In genomic region chr3:94610581-94610980, GRCm38 (mm10) we compare ENCODE assay signal across 13 mouse cellular contexts. TPM values are rescaled to one million over a fixed set of nuclear protein-coding genes. Genes with fewer than 3 reads are reported as not detected.
DNase-seq lines count a peak whose midpoint lies in the region; ATAC-seq and TF ChIP-seq lines count a peak whose summit lies in the region.
"Had no signal": no experiment of that assay in that cellular context is flagged by ENCODE, and none has a peak within 500 bp of the region (broad histone marks: within the 10 kb centered on the region; RNA-seq: fewer than 3 reads in every experiment).

No protein-coding gene starts in this region.

- H3K4me2 ChIP-seq in forebrain, embryonic 15.5 days (replicated peaks): no peak overlapping the region
- H3K4me2 ChIP-seq in forebrain, embryonic 13.5 days: no peak overlapping the region
- no peak overlapping the region for H3K4me2 ChIP-seq in limb, embryonic 13.5 days (replicated peaks)
- H3K4me2 ChIP-seq: embryonic facial prominence, embryonic 12.5 days had no signal

- no peak overlapping the region for H3K4me3 ChIP-seq in forebrain, embryonic 15.5 days
- H3K4me3 ChIP-seq in forebrain, embryonic 13.5 days: no peak overlapping the region
- no peak overlapping the region for H3K4me3 ChIP-seq in limb, embryonic 13.5 days
- no peak overlapping the region for H3K4me3 ChIP-seq in limb, embryonic 10.5 days
- no peak overlapping the region for H3K4me3 ChIP-seq in embryonic fibroblast, embryonic 13.5 days (ENCODE audit: insufficient read depth, low read length)
- H3K4me3 ChIP-seq: embryonic facial prominence, embryonic 12.5 days had no signal

- no peak overlapping the region for H3K9ac ChIP-seq in forebrain, embryonic 15.5 days (replicated peaks)
- no peak overlapping the region for H3K9ac ChIP-seq in forebrain, embryonic 13.5 days
- no peak overlapping the region for H3K9ac ChIP-seq in limb, embryonic 13.5 days
- H3K9ac ChIP-seq: embryonic facial prominence, embryonic 12.5 days had no signal

- H3K4me1 ChIP-seq in forebrain, embryonic 15.5 days: peaks cover 15% of the 10 kb centered on the region
- no peaks in the 10 kb centered on the region for H3K4me1 ChIP-seq in forebrain, embryonic 13.5 days
- peaks cover 20% of the 10 kb centered on the region for H3K4me1 ChIP-seq in limb, embryonic 13.5 days
- peaks cover 5% of the 10 kb centered on the region; the same call in 1 of the 2 replicates for H3K4me1 ChIP-seq in limb, embryonic 10.5 days
- peaks cover 3% of the 10 kb centered on the region for H3K4me1 ChIP-seq in embryonic fibroblast, embryonic 13.5 days (ENCODE audit: control insufficient read depth, insufficient read depth, low read length)

- no peak for TF ChIP-seq CTCF in embryonic fibroblast, embryonic 13.5 days (IDR thresholded peaks at IDR 0.05; ENCODE audit: borderline replicate concordance, insufficient read depth, low read length)

- no peaks in the 10 kb centered on the region for H3K27me3 ChIP-seq in forebrain, embryonic 15.5 days
- no peaks in the 10 kb centered on the region for H3K27me3 ChIP-seq in forebrain, embryonic 13.5 days
- no peaks in the 10 kb centered on the region for H3K27me3 ChIP-seq in limb, embryonic 13.5 days
- H3K27me3 ChIP-seq in limb, embryonic 10.5 days (ENCODE audit: low read depth, poor library complexity, severe bottlenecking): no peaks in the 10 kb centered on the region
- H3K27me3 ChIP-seq: embryonic facial prominence, embryonic 12.5 days had no signal

- DNase-seq in limb, embryonic 10.5 days (ENCODE audit: low spot score): no peak
- DNase-seq in c-Kit-positive CD71-positive TER-119-positive erythroid progenitor cells, embryonic 14.5 days (ENCODE audit: low spot score): no peak
- DNase-seq in frontal cortex, postnatal 36 days (ENCODE audit: low spot score in 2 of 2): no peak
- no peak for DNase-seq in layer of hippocampus, postnatal 10 days (ENCODE audit: low spot score in 2 of 2)
- DNase-seq: kidney, adult 8-10 months had no signal

- H3K36me3 ChIP-seq in forebrain, embryonic 15.5 days: no peaks in the 10 kb centered on the region
- no peaks in the 10 kb centered on the region for H3K36me3 ChIP-seq in forebrain, embryonic 13.5 days (ENCODE audit: poor library complexity, severe bottlenecking)
- H3K36me3 ChIP-seq in limb, embryonic 13.5 days: no peaks in the 10 kb centered on the region
- no peaks in the 10 kb centered on the region for H3K36me3 ChIP-seq in limb, embryonic 10.5 days
- H3K36me3 ChIP-seq: embryonic facial prominence, embryonic 12.5 days had no signal

- 75% methylated on average over 2 of the region's 2 CpGs for WGBS in forebrain, embryonic 15.5 days
- 84% methylated on average over 2 of the region's 2 CpGs for WGBS in forebrain, embryonic 13.5 days
- 79% methylated on average over 2 of the region's 2 CpGs for WGBS in limb, embryonic 13.5 days
- 82% methylated on average over 2 of the region's 2 CpGs for WGBS in limb, embryonic 10.5 days

- no peak for ATAC-seq in forebrain, embryonic 15.5 days (replicated peaks)
- ATAC-seq in forebrain, embryonic 13.5 days: no peak
- ATAC-seq in limb, embryonic 13.5 days (ENCODE audit: low FRiP score, low read depth): no peak

- H3K9me3 ChIP-seq in forebrain, embryonic 15.5 days: no peaks in the 10 kb centered on the region
- no peaks in the 10 kb centered on the region for H3K9me3 ChIP-seq in forebrain, embryonic 13.5 days (replicated peaks)
- H3K9me3 ChIP-seq in limb, embryonic 13.5 days: no peaks in the 10 kb centered on the region
- no peaks in the 10 kb centered on the region for H3K9me3 ChIP-seq in limb, embryonic 10.5 days (replicated peaks)
- H3K9me3 ChIP-seq: embryonic facial prominence, embryonic 12.5 days had no signal

- peak overlapping the region; percentile 48; the same call in 1 of the 2 replicates for H3K27ac ChIP-seq in forebrain, embryonic 15.5 days (replicated peaks)
- no peak overlapping the region for H3K27ac ChIP-seq in forebrain, embryonic 13.5 days
- H3K27ac ChIP-seq in limb, embryonic 13.5 days: peak overlapping the region; percentile 65; the same call in 1 of the 2 replicates
- H3K27ac ChIP-seq in limb, embryonic 10.5 days: no peak overlapping the region
- peak overlapping the region; percentile 55 for H3K27ac ChIP-seq in embryonic fibroblast, embryonic 13.5 days (ENCODE audit: insufficient read depth, low read length)
- H3K27ac ChIP-seq: embryonic facial prominence, embryonic 12.5 days had no signal

- no peak for TF ChIP-seq POLR2A in embryonic fibroblast, embryonic 13.5 days (IDR thresholded peaks at IDR 0.05; ENCODE audit: low read depth, low read length)

RNA-seq across cellular contexts. Expression of gene Snx27, which starts 28.1 kb away (rescaled TPM):
- 81.1 and 86.6 TPM in 2 replicates for polyA plus RNA-seq in forebrain, embryonic 15.5 days (2015; fragmentation: Nextera tagmentation; extraction: Ambion mirVana)
- 64.9 and 69.0 TPM in 2 replicates for polyA plus RNA-seq in forebrain, embryonic 13.5 days (2015; fragmentation: Nextera tagmentation; extraction: Ambion mirVana)
- 56.7 and 66.8 TPM in 2 replicates for polyA plus RNA-seq in limb, embryonic 13.5 days (2015; fragmentation: Nextera tagmentation; extraction: Ambion mirVana)
- polyA plus RNA-seq in limb, embryonic 10.5 days (2016; fragmentation: Nextera tagmentation; extraction: Ambion mirVana): 45.5 and 46.2 TPM in 2 replicates
- polyA plus RNA-seq in embryonic fibroblast, embryonic 13.5 days (2011; ENCODE audit: insufficient read length, low read depth, missing spikeins): 33.2 and 41.1 TPM in 2 replicates
- 10 to 100 TPM; 80.2 to 88.8 TPM for total RNA-seq in layer of hippocampus, postnatal 10 days (2021)

RNA-seq across cellular contexts. Expression of gene Gm10972, which starts 32.3 kb away (rescaled TPM):
- polyA plus RNA-seq in forebrain, embryonic 15.5 days (2015; fragmentation: Nextera tagmentation; extraction: Ambion mirVana): not detected in 2 replicates
- polyA plus RNA-seq in forebrain, embryonic 13.5 days (2015; fragmentation: Nextera tagmentation; extraction: Ambion mirVana): not detected in 2 replicates
- not detected in 2 replicates for polyA plus RNA-seq in limb, embryonic 13.5 days (2015; fragmentation: Nextera tagmentation; extraction: Ambion mirVana)
- not detected in 2 replicates for polyA plus RNA-seq in limb, embryonic 10.5 days (2016; fragmentation: Nextera tagmentation; extraction: Ambion mirVana)
- not detected in 2 replicates for polyA plus RNA-seq in embryonic fibroblast, embryonic 13.5 days (2011; ENCODE audit: insufficient read length, low read depth, missing spikeins)
- not detected for total RNA-seq in layer of hippocampus, postnatal 10 days (2021)
- polyA plus RNA-seq: embryonic facial prominence, embryonic 12.5 days; heart, postnatal 0 days; limb, embryonic 11.5 days; testis, adult 2 months had no signal

RNA-seq across cellular contexts. Expression of gene Tuft1, which starts 48.1 kb away (rescaled TPM):
- 3.6 and 4.1 TPM in 2 replicates for polyA plus RNA-seq in forebrain, embryonic 15.5 days (2015; fragmentation: Nextera tagmentation; extraction: Ambion mirVana)
- polyA plus RNA-seq in forebrain, embryonic 13.5 days (2015; fragmentation: Nextera tagmentation; extraction: Ambion mirVana): 2.2 and 2.7 TPM in 2 replicates
- polyA plus RNA-seq in limb, embryonic 13.5 days (2015; fragmentation: Nextera tagmentation; extraction: Ambion mirVana): 4.9 and 5.3 TPM in 2 replicates
- 4.1 and 4.5 TPM in 2 replicates for polyA plus RNA-seq in limb, embryonic 10.5 days (2016; fragmentation: Nextera tagmentation; extraction: Ambion mirVana)
- 3.2 and 6.1 TPM in 2 replicates for polyA plus RNA-seq in embryonic fibroblast, embryonic 13.5 days (2011; ENCODE audit: insufficient read length, low read depth, missing spikeins)
- 1 to 10 TPM; 2.6 to 3.1 TPM for total RNA-seq in layer of hippocampus, postnatal 10 days (2021)

Comparison
In these comparisons a context has a peak if more than half of its experiments do, and no peak if none do; other contexts are left out.
1. H3K27ac ChIP-seq: peak in forebrain, embryonic 15.5 days (single experiment), limb, embryonic 13.5 days (single experiment) and embryonic fibroblast, embryonic 13.5 days (single experiment); none in forebrain, embryonic 13.5 days (single experiment) and limb, embryonic 10.5 days (single experiment).